Mouse (Mus musculus) MN1 (cell line): ENCODE data around the gene Ralgapa2.

Experiments used
- DNase-seq: peaks from one replicate; pipeline ENCODE4 v3.0.0-alpha.2; 2016; ENCODE audit warnings: low spot score

Gene Ralgapa2

GRCm38 (mm10) chr2:146428751-146429150, 83.4 kb downstream of the Ralgapa2 start:
- no peak for DNase-seq

GRCm38 (mm10) chr2:146427380-146427779, 84.8 kb downstream of the Ralgapa2 start:
- no peak for DNase-seq

- no peak for DNase-seq
Measured at GRCm38 (mm10) chr2:146426321-146426720, 85.8 kb downstream of the Ralgapa2 start.

GRCm38 (mm10) chr2:146425235-146425634, 86.9 kb downstream of the Ralgapa2 start:
- DNase-seq = no peak

GRCm38 (mm10) chr2:146423710-146424301, 88.3 kb downstream of the Ralgapa2 start:
- DNase-seq = no peak

GRCm38 (mm10) chr2:146423032-146423691, 89.0 kb downstream of the Ralgapa2 start:
- DNase-seq = no peak

GRCm38 (mm10) chr2:146416283-146416682, 95.9 kb downstream of the Ralgapa2 start:
- DNase-seq = no peak

- DNase-seq = peak; percentile 60
Measured at GRCm38 (mm10) chr2:146414484-146415291, 97.5 kb downstream of the Ralgapa2 start.

- DNase-seq = no peak
Measured at GRCm38 (mm10) chr2:146412733-146413132, 99.4 kb downstream of the Ralgapa2 start.

- no peak for DNase-seq
Measured at GRCm38 (mm10) chr2:146411904-146412303, 100.2 kb downstream of the Ralgapa2 start.

GRCm38 (mm10) chr2:146407078-146407477, 105.1 kb downstream of the Ralgapa2 start:
- no peak for DNase-seq

- DNase-seq = no peak
Measured at GRCm38 (mm10) chr2:146401588-146401987, 110.6 kb downstream of the Ralgapa2 start.

- DNase-seq = no peak
Measured at GRCm38 (mm10) chr2:146400738-146401137, 111.4 kb downstream of the Ralgapa2 start.

GRCm38 (mm10) chr2:146398211-146398865, 113.8 kb downstream of the Ralgapa2 start:
- no peak for DNase-seq

- peak; percentile 13 for DNase-seq
Measured at GRCm38 (mm10) chr2:146387211-146387610, 124.9 kb downstream of the Ralgapa2 start.

GRCm38 (mm10) chr2:146384582-146384981, 127.6 kb downstream of the Ralgapa2 start:
- DNase-seq = peak; percentile 45

GRCm38 (mm10) chr2:146376293-146376692, 135.9 kb downstream of the Ralgapa2 start:
- no peak for DNase-seq

GRCm38 (mm10) chr2:146366098-146366497, 146.0 kb downstream of the Ralgapa2 start:
- DNase-seq = no peak

- DNase-seq = peak; percentile 71
Measured at GRCm38 (mm10) chr2:146365368-146365983, 146.7 kb downstream of the Ralgapa2 start.

- no peak for DNase-seq
Measured at GRCm38 (mm10) chr2:146363483-146363882, 148.7 kb downstream of the Ralgapa2 start.

GRCm38 (mm10) chr2:146362932-146363331, 149.2 kb downstream of the Ralgapa2 start:
- DNase-seq = no peak

- DNase-seq = no peak
Measured at GRCm38 (mm10) chr2:146361969-146362368, 150.2 kb downstream of the Ralgapa2 start.
